Mouse (Mus musculus): ENCODE results near the gene Zfp451.
"Not testable (repeated sequence)": the region's sequence is repeated elsewhere in the genome, so short reads cannot be mapped to it uniquely, and the experiment has no call there.

The Zfp451 gene

GRCm38 (mm10) chr1:33757491-33758041 is 56.8 kb downstream of the Zfp451 start, which contains the start of gene Bag2:
Bag2 (minus strand) TSS chr1:33757795.
- peak; percentile 76 for DNase-seq (ENCODE audit: inconsistent ontology term)

- DNase-seq (ENCODE audit: inconsistent ontology term) = peak; percentile 29
These were observed 57.4 kb downstream of the Zfp451 start for GRCm38 (mm10) chr1:33757033-33757413.

GRCm38 (mm10) chr1:33756258-33757032 is 58.0 kb downstream of the Zfp451 start:
- no peak for DNase-seq (ENCODE audit: inconsistent ontology term)

GRCm38 (mm10) chr1:33755799-33756198 is 58.6 kb downstream of the Zfp451 start:
- no peak for DNase-seq (ENCODE audit: inconsistent ontology term)

- DNase-seq (ENCODE audit: inconsistent ontology term) = no peak
These were observed 59.2 kb downstream of the Zfp451 start for GRCm38 (mm10) chr1:33754965-33755735.

GRCm38 (mm10) chr1:33754089-33754488 is 60.3 kb downstream of the Zfp451 start:
- DNase-seq (ENCODE audit: inconsistent ontology term) = no peak

- no peak for DNase-seq (ENCODE audit: inconsistent ontology term)
These were observed 63.1 kb downstream of the Zfp451 start for GRCm38 (mm10) chr1:33751283-33751682.

GRCm38 (mm10) chr1:33749709-33750108 is 64.7 kb downstream of the Zfp451 start:
- DNase-seq (ENCODE audit: inconsistent ontology term) = not testable (repeated sequence)

GRCm38 (mm10) chr1:33749109-33749508 is 65.3 kb downstream of the Zfp451 start:
- DNase-seq (ENCODE audit: inconsistent ontology term) = no peak

GRCm38 (mm10) chr1:33745901-33746300 is 68.5 kb downstream of the Zfp451 start:
- no peak for DNase-seq (ENCODE audit: inconsistent ontology term)

- not testable (repeated sequence) for DNase-seq (ENCODE audit: inconsistent ontology term)
These were observed 69.6 kb downstream of the Zfp451 start for GRCm38 (mm10) chr1:33744815-33745214.

- no peak for DNase-seq (ENCODE audit: inconsistent ontology term)
These were observed 71.5 kb downstream of the Zfp451 start for GRCm38 (mm10) chr1:33742903-33743302.

GRCm38 (mm10) chr1:33739302-33739701 is 75.1 kb downstream of the Zfp451 start:
- DNase-seq (ENCODE audit: inconsistent ontology term) = peak; percentile 58

GRCm38 (mm10) chr1:33738681-33739278 is 75.6 kb downstream of the Zfp451 start:
- DNase-seq (ENCODE audit: inconsistent ontology term) = no peak

- DNase-seq (ENCODE audit: inconsistent ontology term) = no peak
These were observed 76.1 kb downstream of the Zfp451 start for GRCm38 (mm10) chr1:33738281-33738680.

GRCm38 (mm10) chr1:33734001-33734685 is 80.3 kb downstream of the Zfp451 start:
- DNase-seq (ENCODE audit: inconsistent ontology term) = no peak

GRCm38 (mm10) chr1:33733044-33733443 is 81.4 kb downstream of the Zfp451 start:
- DNase-seq (ENCODE audit: inconsistent ontology term) = no peak

GRCm38 (mm10) chr1:33725086-33725485 is 89.3 kb downstream of the Zfp451 start:
- no peak for DNase-seq (ENCODE audit: inconsistent ontology term)

GRCm38 (mm10) chr1:33724516-33724915 is 89.9 kb downstream of the Zfp451 start:
- no peak for DNase-seq (ENCODE audit: inconsistent ontology term)

- no peak for DNase-seq (ENCODE audit: inconsistent ontology term)
These were observed 93.4 kb downstream of the Zfp451 start for GRCm38 (mm10) chr1:33721020-33721419.

GRCm38 (mm10) chr1:33720231-33720630 is 94.2 kb downstream of the Zfp451 start:
- no peak for DNase-seq (ENCODE audit: inconsistent ontology term)
